Mouse (Mus musculus) thymus, postnatal 10 days (tissue): Measurements from ENCODE around the gene Hdac7.

Experiments
- DNase-seq, 2 experiments: peaks; one replicate each; pipeline ENCODE4 v3.0.0; 2021; ENCODE audit warnings: low spot score in 2 of 2

Gene Hdac7

DNA sequence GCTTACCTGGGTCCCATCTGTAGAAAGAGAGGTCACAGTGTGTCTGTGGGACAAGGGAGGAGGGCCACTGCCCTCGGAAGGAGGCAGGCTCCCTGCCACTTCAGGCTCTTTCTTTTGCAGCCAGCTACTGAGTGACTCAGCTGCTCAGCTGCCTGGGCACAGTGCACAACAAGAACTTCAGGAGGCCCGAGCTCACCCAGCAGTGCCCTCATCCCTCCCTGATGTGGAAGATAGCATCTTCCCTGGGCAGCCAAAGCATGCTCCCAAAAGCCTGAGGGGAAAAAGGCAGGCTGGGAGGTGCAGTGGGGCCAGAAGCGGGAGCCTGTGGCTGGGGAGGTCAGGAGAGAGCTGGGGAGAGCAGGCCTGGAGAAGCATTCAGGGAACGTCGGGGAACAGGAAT lies 29.6 kb downstream of the Hdac7 start:
- no peak for DNase-seq

DNA sequence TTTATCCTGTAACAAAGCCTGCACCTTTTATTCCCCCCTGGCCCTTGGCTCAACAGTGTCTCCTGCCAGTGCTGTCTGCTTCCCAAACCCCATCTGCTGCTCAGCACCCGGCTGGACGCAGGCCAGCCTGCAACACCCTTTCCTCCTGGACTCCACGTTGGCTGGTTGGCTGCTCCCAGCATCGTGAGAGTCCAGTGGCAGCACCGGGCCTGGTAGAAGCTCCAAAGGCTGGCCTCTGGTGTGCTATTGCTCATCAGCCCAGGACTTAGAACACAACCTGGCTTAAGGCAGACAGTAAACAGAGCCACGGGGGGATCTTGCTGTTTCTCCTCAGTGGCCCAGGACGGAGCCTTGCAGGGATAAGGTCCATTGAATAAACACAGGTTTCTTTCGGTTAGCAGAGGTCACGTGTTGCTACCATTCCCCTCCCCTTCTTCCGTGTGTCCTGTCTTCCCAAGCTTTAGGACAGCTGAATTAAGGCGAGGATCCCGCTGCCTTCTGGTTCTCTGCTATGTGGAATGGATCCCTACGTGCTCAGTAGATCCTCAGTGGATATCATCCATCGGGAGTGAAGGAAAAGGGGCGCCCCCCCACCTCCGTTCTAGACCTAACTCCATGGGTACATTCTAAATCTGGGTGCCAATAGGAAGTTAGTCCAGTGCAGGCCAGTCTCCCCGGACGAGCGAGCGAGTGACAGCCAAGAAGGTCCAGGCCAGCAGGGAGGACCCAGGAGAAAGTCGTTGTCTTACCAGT lies 30.7 kb downstream of the Hdac7 start:
- DNase-seq: no peak

- DNase-seq: no peak
These were observed 31.4 kb downstream of the Hdac7 start for GRCm38 (mm10) chr15:97812875-97813274.

DNA sequence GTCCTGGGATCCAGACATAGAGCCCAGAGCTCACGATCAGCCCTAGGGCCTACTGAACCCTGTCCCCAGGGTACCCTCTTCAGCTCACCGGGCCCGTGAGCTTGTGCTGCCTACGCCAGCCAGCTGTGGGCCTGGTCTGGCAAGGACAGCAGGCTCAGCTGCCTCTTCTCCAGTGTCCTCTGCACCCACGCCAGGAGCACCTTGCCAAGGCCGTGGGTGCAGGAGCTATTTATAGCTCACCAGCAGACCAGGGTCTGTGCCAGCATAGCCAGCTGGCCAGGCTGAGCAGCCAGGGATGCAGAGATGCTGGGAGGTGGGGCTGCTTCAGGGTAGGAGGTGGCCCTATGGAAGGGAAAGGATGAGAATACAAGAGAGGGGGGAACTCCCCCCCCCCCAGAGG lies 32.2 kb downstream of the Hdac7 start:
- DNase-seq: no peak

DNA sequence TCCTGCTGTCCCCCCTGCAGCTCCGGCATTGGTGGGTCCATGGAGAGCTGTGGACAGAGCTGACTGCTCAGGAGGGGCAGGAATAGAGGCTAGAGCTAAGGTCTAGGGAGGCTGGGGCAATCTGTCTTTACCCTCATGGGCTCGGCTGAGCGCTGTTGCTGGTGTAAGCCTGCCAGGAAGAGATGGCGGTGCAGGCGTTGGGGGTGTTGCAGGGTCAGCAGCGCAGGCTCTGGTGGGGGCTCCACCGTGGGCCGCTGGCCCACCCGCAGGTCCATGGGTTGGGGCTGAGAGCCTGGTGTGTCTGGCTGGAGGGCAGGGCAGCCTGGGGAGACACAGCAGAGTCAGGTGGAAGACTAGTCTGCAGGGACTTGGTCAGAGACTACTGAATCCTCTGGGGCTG lies 33.0 kb downstream of the Hdac7 start:
- DNase-seq: no peak

DNA sequence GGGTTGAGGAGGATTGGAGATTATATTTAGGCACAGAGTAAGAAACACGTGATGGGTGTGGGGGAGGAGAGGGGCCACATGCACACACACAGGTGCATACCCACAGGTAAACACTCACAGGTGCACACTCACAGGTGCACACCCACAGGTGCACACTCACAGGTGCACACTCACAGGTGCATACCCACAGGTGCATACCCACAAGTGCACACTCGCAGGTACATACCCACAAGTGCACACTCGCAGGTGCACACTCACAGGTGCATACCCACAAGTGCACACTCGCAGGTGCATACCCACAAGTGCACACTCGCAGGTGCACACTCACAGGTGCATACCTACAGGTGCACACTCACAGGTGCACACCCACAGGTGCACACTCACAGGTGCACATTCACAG lies 33.9 kb downstream of the Hdac7 start:
- no peak for DNase-seq

DNA sequence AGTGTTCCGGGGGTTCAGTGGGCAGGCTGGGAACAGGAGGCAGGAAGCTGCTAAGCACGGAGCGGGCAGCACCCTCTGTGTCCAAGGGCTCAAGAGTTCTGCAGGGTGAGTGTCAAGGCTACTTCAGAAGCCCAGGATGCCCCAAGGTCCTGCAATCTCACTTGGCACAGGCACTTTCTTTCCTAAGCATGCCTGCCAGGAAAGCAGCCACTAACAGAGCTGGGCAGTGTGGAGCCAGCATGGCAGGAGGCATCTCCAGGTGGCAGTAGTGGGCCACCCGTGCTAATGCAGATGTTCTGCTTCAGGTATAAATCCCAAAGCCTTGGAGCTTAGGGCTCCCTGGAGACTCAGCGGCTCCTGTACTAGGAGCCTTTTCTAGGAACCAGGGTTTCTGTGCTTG lies 34.4 kb downstream of the Hdac7 start:
- DNase-seq: no peak

GRCm38 (mm10) chr15:97809206-97809605 lies 35.1 kb downstream of the Hdac7 start:
- no peak for DNase-seq

GRCm38 (mm10) chr15:97808532-97808931 lies 35.8 kb downstream of the Hdac7 start:
- no peak for DNase-seq

DNA sequence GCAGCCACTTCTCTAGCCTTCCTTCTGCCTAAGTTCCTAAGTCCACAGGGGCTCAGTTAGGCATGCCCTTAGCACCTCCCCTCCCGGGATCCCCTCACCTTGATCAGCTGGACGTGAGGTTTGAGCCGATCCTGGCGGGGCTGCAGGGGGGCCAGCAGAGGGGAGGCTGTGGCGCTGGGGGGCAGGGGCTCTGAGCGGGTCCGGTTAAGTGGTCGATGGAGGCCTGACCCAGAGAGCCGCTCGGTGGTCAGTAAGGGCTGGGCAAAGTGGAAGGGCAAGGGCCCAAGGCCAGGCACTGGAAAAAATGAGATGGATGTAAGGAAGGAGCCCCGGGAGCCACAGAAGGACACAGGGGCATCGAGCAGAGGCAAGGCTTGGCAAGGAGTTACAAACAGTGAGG lies 36.4 kb downstream of the Hdac7 start:
- no peak for DNase-seq

- DNase-seq: no peak
These were observed 41.7 kb downstream of the Hdac7 start for GRCm38 (mm10) chr15:97802575-97802974.

DNA sequence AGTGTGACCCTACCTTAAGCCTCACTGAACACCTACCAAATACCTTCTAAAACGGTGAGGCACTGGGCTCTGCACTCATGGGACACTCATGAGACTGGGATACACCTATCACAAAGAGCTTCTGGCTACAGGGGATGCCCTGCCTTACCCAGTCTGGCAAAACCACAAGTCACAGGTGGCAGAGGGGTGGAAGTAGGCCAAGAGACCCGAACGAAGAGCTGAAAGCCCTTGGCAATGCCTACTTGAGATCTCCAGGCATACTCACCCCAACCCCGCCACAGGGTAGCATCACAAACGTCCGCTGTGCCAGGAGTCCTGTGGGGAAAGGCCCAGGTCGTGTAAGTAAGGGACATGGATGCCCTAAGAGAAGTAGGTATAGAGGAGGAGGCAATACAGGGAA lies 42.5 kb downstream of the Hdac7 start:
- DNase-seq: no peak

DNA sequence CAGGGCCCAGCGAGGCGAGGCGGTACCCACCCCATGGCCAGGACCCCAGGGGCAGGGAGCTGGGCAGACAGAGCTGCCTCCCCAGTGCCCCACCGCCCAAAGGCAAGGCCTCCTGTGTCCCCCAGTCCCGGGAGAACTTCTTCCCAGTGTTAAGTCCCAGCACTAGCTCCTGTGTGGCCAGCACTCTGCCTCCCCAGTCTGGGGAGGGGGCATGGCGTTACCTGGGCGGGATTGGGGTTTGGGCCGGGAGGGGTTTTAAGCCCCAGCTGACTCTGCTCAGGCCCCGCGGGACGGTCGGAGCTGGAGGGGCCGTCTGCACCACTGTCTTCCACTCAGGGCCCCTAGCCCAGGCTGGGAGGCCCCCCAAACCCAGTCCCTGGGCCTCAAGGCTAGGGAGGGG lies 43.4 kb downstream of the Hdac7 start:
- DNase-seq: no peak

DNA sequence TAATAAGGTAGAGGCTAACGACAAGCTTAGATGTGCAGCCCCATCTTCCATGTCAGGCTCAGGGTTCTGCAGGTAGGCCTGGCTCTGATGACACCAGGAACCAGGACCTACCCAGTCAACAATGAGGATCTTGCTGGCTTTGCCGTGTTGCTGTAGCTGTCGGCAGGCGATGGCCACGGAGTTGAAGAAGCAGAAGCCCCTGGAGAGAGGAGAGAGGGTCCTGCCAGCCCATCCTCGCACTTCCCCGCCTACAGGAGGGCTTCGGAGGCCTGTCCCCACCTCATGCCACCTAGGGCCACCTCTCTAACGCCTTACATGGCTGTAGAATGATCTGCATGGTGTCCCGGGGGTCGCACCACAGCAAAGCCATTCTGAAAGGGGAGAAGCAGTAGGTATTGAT lies 44.9 kb downstream of the Hdac7 start:
- DNase-seq: no peak

- DNase-seq: no peak
These were observed 46.2 kb downstream of the Hdac7 start for GRCm38 (mm10) chr15:97798134-97798533.

DNA sequence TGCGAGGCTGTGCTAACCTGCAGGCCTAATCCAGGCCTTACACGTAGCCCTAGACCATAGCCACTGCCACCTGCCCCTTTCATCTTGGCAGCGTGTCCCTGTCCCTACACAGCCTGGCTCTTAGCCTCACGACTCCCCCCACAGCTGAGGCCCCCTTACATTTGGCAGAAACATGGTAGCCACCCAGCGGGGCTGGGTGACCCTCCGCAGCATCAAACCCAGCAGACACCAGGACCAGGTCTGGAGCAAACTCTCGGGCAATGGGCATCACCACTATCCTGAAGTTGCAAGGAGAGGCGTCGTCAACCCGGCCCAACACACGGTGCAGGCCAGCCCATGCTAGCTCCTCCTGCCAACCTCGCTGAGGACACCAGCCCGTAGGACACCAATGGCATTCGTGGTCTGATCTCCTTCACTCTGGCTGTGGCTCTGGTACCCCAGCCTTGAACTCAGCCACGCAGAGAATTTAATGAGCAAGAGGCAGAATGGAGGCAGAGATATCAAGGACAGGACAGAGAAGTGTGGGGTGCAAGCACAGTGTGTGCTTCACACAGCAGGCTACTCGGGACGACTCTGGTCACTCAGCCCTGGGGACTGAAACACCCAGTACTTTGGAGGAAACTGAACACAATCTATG lies 47.5 kb downstream of the Hdac7 start:
- no peak for DNase-seq

GRCm38 (mm10) chr15:97795559-97796235 lies 48.6 kb downstream of the Hdac7 start:
- DNase-seq: no peak

DNA sequence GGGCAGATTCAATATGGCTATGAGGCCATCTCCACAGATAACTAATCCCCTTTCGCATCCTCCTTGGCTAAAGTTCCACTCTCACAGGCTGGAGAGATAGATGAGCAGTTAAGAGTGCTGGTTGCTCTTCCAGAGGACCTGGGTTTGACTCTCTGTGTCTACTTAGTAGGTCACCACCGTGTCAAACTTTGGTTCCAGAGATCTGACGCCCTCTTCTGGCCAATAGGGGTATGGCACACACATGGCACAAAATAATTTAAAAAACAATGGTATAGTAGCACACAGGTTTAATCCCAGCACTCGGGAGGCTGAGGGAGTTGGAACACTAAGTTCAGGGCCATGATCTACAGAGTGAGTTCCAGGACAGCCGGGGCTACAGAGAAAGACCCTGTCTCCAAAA lies 50.0 kb downstream of the Hdac7 start:
- no peak for DNase-seq

GRCm38 (mm10) chr15:97793386-97794153 lies 50.7 kb downstream of the Hdac7 start:
- DNase-seq: no peak

DNA sequence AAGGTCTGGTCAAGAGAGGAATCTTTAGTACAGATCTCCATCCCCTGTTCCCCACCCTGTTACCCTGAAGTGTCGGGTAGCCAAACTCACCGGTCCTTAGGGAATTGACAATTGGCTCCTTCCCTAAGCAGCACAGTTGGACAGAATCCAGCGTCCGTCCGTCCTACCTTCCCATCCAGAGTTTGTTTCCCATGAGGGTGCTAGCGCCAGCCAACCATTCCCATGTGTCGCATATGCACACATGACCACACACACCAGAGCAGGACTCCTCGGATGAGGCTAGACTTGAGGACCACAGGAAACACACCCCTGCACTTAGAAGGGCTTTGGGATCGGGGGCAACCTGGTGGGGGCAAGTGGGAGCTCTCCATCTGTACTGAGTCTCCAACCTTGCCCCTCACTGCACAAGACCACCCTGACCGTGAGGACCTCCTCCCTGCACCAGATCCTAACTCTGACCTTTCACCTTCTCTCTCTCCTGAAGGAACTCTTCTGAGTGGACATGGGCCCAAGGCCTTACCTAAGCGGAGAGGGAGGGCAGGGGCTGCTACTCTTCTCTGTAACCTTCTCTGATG lies 53.1 kb downstream of the Hdac7 start:
- DNase-seq: no peak

- peak in 1 of 2 experiments; percentile 75 for DNase-seq
These were observed 54.4 kb downstream of the Hdac7 start for GRCm38 (mm10) chr15:97789761-97790505.
